Mouse (Mus musculus): ENCODE data around the gene Prkar1a.
"Not testable (repeated sequence)": the region's sequence is repeated elsewhere in the genome, so short reads cannot be mapped to it uniquely, and the experiment has no call there.

Gene Prkar1a

GRCm38 (mm10) chr11:109648510-109648909, 695 bp upstream of the Prkar1a start:
- DNase-seq (ENCODE audit: low read depth), result no peak

DNA sequence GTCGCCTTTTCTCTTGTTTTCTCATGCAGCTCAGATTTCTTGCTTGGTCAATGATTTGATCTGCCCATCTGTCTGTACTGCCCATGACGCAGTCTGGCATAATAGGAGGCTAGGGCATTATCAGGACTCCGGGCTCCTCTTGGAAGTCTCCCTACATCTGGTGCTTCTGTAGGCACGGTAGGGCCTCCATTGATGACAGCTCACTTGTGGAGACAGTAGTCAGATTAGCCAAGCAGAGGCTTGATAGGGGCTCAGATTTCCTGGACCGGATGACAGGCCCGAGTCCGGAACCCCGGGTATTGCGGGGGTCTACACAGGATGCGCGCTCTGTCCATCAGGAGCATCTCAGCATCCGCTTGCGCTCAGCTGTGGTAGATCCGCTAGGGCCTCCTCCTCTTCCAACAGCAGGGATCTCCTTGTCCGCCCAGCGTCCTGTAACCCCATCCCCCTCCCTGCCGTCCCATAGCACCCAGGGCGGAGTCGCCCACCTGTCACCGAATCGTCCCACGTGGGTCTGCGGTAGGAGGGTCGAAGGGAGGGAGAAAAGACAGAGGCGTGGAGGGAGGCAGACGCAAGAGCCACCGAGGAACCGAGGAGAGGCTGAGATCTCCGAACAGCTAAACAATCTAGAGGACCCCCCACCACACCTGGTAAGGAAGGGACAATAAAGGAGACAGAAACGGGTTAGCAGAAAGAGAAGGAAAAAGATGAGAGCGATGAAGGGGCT, 933 bp downstream of the Prkar1a start:
- no peak for DNase-seq (ENCODE audit: low read depth)

DNA sequence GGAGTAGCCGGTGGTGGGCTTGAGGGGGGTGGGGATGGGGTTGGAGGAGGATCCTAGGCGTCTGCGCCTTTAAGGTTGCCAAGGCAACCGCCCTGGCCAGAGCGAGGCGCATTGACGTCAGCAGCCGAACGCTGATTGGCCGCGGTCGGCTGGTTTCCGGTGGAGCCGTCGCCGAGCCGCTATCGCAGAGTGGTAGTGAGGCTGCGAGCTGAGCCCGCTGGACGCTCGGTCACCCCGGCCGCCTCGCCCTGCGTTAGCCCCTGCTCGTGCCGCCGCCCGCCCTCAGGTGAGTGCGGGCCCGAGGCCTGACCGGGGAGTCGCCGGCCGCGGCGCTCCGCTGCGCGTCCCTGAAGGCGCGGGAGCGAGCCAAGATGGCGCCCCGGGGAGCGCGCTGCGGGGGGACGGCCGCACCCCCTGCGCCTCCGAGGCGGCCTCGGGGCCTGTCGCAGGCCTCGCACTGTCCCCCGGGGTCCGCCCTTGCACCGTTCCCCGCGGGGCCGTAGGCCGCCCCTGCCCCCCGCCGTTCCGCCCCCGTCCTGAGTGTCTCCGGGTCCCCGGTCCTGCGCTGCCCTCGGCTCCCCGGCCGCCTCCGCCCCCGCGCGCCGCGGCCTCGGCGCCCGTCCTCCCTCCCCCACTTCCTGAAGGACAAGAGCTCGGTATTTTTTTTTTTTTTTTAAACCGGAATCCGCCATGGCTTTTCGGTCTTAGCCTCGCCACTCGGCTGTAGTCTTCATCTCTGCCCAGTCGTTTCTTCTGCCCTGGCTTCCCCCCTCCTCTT, 1.8 kb downstream of the Prkar1a start:
- peak; percentile 69 for DNase-seq (ENCODE audit: low read depth)

DNA sequence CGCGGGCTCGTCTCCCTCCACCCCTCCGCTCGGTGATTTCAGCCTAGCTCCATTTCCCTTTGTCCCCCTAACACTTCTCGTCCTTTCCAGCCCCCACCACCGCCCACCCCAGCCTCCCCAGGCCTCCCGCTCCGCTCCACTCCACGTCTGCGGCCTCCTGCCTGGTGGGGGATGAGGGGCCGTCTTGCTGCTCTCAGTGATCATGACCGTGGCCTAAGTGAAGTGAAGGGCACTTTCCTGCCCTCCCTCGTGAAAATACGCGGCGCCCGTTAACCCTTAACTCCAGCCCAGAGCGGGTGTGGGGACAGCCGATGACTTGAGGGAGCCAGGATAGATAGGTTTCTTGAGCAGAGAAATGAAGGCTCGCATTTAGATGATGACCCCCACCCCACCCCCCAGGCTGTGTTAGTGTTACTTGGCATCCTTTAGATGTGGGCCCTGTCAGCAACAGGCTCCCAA, 2.4 kb downstream of the Prkar1a start:
- no peak for DNase-seq (ENCODE audit: low read depth)

- no peak for DNase-seq (ENCODE audit: low read depth)
These were observed 3.3 kb downstream of the Prkar1a start for GRCm38 (mm10) chr11:109652505-109652904.

- no peak for DNase-seq (ENCODE audit: low read depth)
These were observed 4.0 kb downstream of the Prkar1a start for GRCm38 (mm10) chr11:109653201-109653600.

DNA sequence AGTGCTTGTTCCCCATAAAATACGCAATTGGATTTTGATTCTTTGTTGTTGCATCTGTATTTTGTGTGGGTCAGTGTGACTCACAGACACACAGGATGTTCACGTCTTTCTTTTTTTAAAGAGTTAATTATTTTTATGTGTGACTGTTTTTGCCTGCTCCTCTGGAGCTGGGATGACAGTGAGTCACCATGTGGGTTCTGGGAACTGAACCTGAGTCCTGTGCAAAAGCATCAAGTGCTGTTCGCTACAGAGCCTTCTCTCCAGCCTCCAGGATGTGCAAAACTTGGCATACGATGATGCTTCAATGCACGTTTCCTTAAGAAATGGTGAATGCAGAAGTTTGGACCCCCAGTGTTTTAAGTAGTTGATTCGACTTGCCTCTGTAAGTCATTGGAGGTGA, 5.4 kb downstream of the Prkar1a start:
- DNase-seq (ENCODE audit: low read depth), result no peak

GRCm38 (mm10) chr11:109656232-109656631, 7.0 kb downstream of the Prkar1a start:
- DNase-seq (ENCODE audit: low read depth), result no peak

DNA sequence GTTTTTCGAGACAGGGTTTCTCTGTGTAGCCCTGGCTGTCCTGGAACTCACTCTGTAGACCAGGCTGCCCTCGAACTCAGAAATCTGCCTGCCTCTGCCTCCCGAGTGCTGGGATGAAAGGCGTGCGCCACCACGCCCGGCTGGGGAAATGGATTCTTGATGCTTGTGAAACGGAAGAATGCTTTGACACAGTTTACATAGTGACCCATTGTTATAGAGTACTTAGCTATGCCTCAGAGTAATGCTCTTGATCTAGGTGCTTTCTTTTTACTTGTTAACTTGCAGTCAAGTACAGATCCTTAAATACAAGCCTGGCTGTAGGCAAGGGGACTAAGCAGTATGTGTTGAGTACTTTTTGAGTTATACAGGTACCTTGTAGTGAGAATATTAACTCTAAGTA, 11.3 kb downstream of the Prkar1a start:
- not testable (repeated sequence) for DNase-seq (ENCODE audit: low read depth)

DNA sequence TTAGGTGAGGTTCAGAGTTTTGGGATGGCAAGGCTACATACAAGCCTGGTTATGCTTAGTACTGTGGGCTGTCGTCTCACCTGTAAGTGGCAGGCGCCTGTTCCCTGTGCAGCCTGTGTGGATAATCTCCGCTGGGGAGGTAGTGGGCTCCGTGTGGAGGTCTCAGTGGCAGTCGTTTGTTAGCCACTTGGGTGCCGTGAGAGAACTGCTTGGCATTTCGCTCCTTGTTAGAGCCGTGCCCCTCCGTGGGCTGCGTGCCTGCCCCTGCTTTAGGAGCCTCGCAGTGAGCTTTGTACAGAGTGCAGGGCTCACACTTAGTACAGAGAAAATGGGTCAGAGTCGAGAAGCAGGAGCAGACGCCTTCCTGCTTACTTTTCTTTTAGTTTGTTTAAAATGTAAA, 15.1 kb downstream of the Prkar1a start:
- DNase-seq (ENCODE audit: low read depth), result no peak

GRCm38 (mm10) chr11:109665424-109665823, 16.2 kb downstream of the Prkar1a start:
- no peak for DNase-seq (ENCODE audit: low read depth)

GRCm38 (mm10) chr11:109666411-109666810, 17.2 kb downstream of the Prkar1a start:
- no peak for DNase-seq (ENCODE audit: low read depth)

- DNase-seq (ENCODE audit: low read depth), result no peak
These were observed 18.2 kb downstream of the Prkar1a start for GRCm38 (mm10) chr11:109667371-109667770.

DNA sequence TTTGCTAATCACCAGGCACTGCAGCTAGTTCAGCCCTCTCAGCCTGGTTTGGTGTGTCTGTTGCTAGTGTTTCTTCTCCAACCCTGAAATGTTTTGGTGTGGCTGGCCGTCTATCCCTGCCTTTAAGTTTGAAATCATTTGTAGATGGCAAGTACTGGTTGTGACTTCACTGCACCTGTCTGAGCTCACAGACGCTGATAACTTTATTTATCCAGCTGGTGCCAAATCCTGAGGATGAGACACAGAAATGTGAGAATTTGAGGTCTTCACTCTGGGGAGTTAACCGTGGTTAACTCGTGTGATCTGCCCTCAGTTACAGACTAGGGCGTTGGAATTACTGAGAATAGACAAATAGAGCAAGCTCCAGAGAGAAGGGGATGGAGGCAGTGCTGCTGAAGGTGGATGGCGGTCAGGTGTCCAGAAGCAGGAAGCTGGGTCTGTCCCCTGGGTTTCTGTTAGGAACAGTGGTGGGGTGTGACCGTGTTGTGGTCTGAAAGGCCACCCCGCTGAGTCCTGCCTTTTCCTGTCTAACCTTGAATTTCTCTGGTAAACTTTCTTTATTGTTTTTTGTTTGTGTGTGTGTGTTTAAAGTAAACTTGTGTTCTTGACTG, 19.0 kb downstream of the Prkar1a start:
- DNase-seq (ENCODE audit: low read depth), result no peak

DNA sequence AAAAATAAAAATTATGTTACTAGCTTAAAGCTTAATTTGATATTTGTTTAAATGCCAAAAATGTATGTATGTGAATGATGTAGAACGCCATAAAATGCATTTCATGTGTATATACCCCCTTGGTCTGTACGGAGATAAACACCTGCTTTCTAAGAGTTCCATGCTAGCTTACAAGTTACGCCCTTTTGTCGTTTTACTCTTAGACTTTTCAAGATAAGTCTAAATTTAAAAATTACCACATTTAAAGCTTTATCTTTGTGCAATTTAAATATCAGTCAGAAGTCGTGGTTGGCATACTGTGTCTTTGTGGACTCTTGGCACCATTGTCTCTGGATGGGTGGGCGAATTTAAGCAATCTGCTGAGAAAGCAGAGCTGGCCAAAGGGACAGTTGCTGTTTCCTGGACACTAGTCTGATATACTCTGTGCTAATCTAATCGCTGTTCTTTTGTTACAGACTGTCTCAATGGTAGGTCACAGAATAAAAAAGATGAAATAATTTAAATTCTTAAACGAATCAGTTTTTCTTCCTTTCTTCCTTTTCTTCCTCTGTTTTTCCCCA, 20.0 kb downstream of the Prkar1a start:
- no peak for DNase-seq (ENCODE audit: low read depth)

- no peak for DNase-seq (ENCODE audit: low read depth)
These were observed 21.1 kb downstream of the Prkar1a start for GRCm38 (mm10) chr11:109670026-109670916.

DNA sequence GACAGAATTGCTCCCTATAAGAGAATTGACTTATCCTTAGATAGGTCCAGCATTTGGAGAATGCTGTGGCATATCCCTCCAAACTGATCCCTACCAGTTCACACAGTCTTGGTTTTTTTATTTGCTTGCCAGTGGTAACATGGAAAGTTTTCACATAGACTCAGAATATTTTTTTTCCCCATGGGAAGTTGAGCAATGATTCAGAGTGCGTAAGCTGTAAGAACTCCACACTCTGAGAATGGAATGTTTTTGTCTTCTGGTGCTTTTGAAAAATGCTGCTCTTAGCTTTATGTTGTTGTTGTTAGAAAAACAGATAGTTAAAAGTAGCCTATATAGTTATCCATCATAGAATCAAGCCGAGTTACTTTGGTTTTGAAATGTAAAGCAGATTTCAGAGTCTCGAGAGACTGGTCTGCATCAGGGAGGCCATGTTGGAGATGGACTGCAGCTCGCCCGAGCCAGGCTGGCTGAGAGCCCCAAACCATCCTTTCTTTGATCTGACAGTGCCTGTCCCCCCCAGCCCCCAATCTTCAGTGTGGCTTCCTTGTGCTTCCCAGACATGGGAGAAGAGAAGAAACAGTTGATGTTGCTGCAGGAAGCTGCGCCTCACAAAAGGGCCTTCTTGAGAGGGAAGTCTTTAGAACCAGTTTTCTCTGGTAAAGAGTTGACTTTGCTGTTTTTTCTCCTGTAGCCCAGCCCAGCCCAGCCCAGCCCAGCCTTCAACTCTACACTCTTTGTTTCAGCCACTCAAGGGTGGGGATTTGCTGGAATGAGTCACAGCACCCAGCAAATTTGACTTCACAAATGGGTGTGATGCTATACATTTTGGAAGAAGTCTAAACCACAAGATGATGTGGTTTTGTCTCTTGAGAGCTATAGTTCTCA, 22.2 kb downstream of the Prkar1a start:
- no peak for DNase-seq (ENCODE audit: low read depth)

DNA sequence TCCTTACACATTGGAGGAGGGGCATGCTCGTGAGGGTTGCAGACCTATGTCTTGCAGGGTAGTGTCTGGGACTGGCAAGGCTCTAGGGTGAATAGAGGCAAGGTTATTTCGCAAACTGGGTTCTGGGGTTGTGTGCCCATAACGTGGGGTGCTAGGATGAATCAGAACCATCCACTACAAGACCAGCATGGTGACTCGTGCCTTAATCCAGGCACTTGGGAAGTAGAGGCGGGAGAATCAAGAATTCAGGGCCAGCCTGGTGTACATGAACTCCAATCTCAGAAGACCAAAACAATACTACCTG, 22.8 kb downstream of the Prkar1a start:
- DNase-seq (ENCODE audit: low read depth), result no peak

GRCm38 (mm10) chr11:109672396-109672795, 23.2 kb downstream of the Prkar1a start:
- DNase-seq (ENCODE audit: low read depth), result no peak

DNA sequence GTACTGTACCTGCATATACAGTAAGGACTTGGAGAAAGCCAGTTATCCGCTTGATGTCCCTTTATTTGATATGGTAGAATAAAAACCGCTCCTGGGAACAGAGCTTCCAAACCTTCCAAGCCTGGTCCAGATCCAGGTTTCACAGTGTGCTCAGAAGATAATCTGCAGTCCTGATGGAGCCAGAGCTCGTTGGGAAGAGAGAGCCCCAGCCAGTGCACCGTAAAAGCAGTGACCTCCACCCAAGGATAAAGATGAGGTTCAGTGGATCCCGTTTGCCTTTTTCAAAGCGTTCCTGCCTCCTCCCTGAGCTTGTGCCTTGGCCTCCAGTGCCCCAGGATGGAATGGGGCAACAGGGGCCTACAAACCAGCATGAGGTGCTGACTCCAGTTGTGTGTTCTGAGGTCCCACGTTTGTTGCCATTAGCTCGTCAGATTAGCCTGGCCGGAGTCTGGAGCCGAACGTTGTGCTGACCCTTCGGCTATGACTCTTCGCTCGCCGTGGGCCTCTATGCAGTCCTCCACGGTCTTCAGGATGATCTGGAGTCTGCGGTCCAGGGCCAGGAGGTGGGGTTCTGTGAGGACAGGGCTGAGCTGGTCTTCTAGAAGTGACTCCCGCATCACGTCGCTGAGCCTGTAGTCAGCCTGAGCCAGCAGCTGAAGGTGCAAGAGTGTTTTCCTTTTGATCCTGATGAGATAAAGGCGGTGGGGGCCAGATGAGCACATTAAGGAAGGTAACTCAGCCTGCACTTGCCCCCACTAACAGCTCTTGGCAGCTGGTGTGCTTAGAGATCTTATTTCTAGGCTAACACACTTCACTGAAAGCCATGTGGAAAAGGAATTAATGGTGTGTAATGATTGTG, 23.9 kb downstream of the Prkar1a start:
- no peak for DNase-seq (ENCODE audit: low read depth)
